Mouse (Mus musculus) olfactory bulb, adult 2 months (tissue): ENCODE measurements around the gene Ccdc14. TPM values are rescaled to one million over a fixed set of nuclear protein-coding genes. Genes with fewer than 3 reads are reported as not detected.

Experiments
- H3K27ac ChIP-seq: fragments of 200-500 bp; 2 replicates; pipeline ENCODE4 v1.5.1; 2012; ENCODE audit warnings: low read depth, low read length; ENCODE audit not compliant: insufficient read depth
- H3K4me1 ChIP-seq: fragments of 200-500 bp; 2 replicates; pipeline ENCODE4 v1.6.1; 2012; ENCODE audit warnings: low read length; ENCODE audit not compliant: control insufficient read depth, insufficient read depth
- H3K4me3 ChIP-seq: fragments of 200-500 bp; 2 replicates; pipeline ENCODE4 v1.5.1; 2012; ENCODE audit warnings: mild to moderate bottlenecking, low read depth, low read length, moderate library complexity; ENCODE audit not compliant: insufficient read depth
- CTCF ChIP-seq: fragments of 200-500 bp; IDR thresholded peaks from 2 replicates; pipeline ENCODE4 v1.5.1; 2012; ENCODE audit warnings: low read depth, mild to moderate bottlenecking, low read length, moderate library complexity; ENCODE audit not compliant: insufficient read depth
- POLR2A ChIP-seq: fragments of 200-500 bp; IDR thresholded peaks from 2 replicates; pipeline ENCODE4 v1.6.1; 2012; ENCODE audit warnings: mild to moderate bottlenecking, low read depth, low read length, moderate library complexity; ENCODE audit not compliant: insufficient read depth
- WGBS: fragments of 180-500 bp; shearing (Covaris S2); methylation state at CpG from one replicate; pipeline ENCODE4 v1.1.7; 2018; 5-methylcytosine and 5-hydroxymethylcytosine counted together
- polyA plus RNA-seq: library from polyadenylated mRNA; stranded (reverse); fragments of >200 nt; gene quantifications from 2 replicates; pipeline ENCODE4 v1.2.4, GENCODE M21; 2012; ENCODE audit warnings: low replicate concordance; ENCODE audit not compliant: missing spikeins, insufficient read depth, insufficient read length

Gene Ccdc14
- polyA plus RNA-seq, 1 experiment: not detected

DNA sequence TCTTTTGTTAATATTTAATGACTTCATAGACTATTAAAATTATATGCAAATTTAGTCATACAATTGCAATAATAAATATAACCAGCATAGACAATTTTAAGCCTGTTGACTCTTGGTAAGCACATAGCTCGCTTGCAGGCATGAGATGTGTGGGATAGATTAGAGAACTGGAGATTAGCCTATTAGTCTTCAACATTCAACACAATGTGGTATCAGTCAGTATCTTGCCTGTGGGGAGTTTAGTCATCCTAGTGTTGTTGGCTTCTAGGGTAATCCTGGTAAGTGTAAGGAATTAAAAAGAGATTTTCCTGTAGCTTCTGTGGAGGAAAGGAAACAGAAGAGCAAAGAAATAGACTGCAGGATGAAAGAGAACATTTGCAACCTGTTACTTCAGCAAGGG, 75.2 kb downstream of the Ccdc14 start:
- no peak for TF ChIP-seq CTCF
- TF ChIP-seq POLR2A: no peak
- Histone ChIP-seq H3K4me1 (no peaks in the 10 kb centered on the region), H3K27ac (no peak overlapping the region), H3K4me3 (no peak overlapping the region)
- 98% methylated on average over 1 of the region's 1 CpGs for WGBS

DNA sequence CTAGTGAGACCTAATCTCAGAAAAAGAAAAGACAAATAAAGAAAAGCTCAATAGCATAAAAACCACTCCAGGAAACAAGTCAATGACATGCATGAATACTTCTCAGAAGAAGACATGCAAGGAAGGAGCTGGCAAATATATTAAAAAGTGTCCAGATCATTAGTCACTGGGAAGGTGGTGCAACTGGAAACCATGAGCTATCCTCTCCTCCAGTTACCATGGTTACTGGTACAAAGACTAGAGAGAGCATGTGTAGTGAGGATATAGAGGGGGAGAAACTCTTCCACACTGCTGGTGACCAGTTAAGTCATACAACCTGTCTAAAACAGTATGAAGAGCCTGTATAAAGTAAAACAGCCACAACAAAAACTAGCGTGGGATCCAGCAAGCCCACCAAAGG, 75.8 kb downstream of the Ccdc14 start:
- H3K4me1 ChIP-seq: no peaks in the 10 kb centered on the region
- WGBS: 78% methylated on average over 1 of the region's 1 CpGs
- H3K4me3 ChIP-seq: no peak overlapping the region
- no peak overlapping the region for H3K27ac ChIP-seq
- no peak for TF ChIP-seq CTCF
- no peak for TF ChIP-seq POLR2A

DNA sequence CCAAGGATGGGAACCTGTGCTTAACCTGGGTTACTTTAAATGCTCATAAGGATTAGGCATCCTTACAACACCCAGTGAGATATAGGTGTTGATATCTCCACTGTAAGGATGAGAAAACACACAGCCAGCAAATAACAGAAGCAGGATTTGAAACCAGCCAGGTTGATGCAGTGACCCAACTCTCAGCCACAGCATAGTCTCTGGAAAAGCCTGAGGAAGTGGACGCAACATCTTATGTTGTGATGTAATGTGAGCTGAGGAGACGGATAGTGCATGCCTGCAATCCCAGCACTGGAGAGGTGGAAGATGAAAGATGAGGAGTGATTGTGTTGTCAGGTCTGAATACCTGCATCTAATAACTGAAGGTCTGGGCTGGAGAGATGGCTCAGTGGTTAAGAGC, 77.0 kb downstream of the Ccdc14 start:
- WGBS: 95% methylated on average over 2 of the region's 2 CpGs
- Histone ChIP-seq H3K27ac (no peak overlapping the region), H3K4me1 (no peaks in the 10 kb centered on the region), H3K4me3 (no peak overlapping the region)
- TF ChIP-seq CTCF (no peak), POLR2A (no peak)

- TF ChIP-seq POLR2A: no peak
- TF ChIP-seq CTCF: no peak
- H3K4me3 ChIP-seq: no peak overlapping the region
- WGBS: 66% methylated on average over 4 of the region's 4 CpGs
- no peak overlapping the region for H3K27ac ChIP-seq
- no peaks in the 10 kb centered on the region for H3K4me1 ChIP-seq
These were observed 78.0 kb downstream of the Ccdc14 start for GRCm38 (mm10) chr16:34768436-34768835.

GRCm38 (mm10) chr16:34770127-34770526, 79.7 kb downstream of the Ccdc14 start:
- WGBS: 89% methylated on average over 4 of the region's 4 CpGs
- H3K27ac ChIP-seq: no peak overlapping the region
- no peak overlapping the region for H3K4me3 ChIP-seq
- TF ChIP-seq CTCF (no peak), POLR2A (no peak)
- no peaks in the 10 kb centered on the region for H3K4me1 ChIP-seq

GRCm38 (mm10) chr16:34772445-34773032, 82.1 kb downstream of the Ccdc14 start:
- no peak overlapping the region for H3K27ac ChIP-seq
- WGBS: 29% methylated on average over 4 of the region's 4 CpGs
- no peak overlapping the region for H3K4me3 ChIP-seq
- no peaks in the 10 kb centered on the region for H3K4me1 ChIP-seq
- TF ChIP-seq POLR2A: no peak
- TF ChIP-seq CTCF: no peak

Other genes with a start within 250 kb of the Ccdc14 start
- 61.5 and 153 TPM in 2 replicates for gene Kalrn, start 117.1 kb upstream of the Ccdc14 start, polyA plus RNA-seq
- not detected in 2 replicates for gene Ropn1, start 40.7 kb upstream of the Ccdc14 start, polyA plus RNA-seq
- gene Mylk, start 54.6 kb downstream of the Ccdc14 start, polyA plus RNA-seq: not detected in 2 replicates